Mouse (Mus musculus) R1 (cell line): ENCODE results near the gene Chchd3.

Experiments
- DNase-seq: peaks from one replicate; pipeline ENCODE4 v3.0.0-alpha.2; 2018; ENCODE audit warnings: low read depth, low spot score

Gene Chchd3

GRCm38 (mm10) chr6:32936365-32936764 lies 123.7 kb downstream of the Chchd3 start:
- DNase-seq: no peak

- peak; percentile 45 for DNase-seq
These were observed 124.5 kb downstream of the Chchd3 start for GRCm38 (mm10) chr6:32935576-32935975.

- no peak for DNase-seq
These were observed 128.8 kb downstream of the Chchd3 start for GRCm38 (mm10) chr6:32931106-32931770.

- no peak for DNase-seq
These were observed 137.7 kb downstream of the Chchd3 start for GRCm38 (mm10) chr6:32922391-32922790.

GRCm38 (mm10) chr6:32920091-32920490 lies 140.0 kb downstream of the Chchd3 start:
- DNase-seq: no peak

- DNase-seq: no peak
These were observed 149.4 kb downstream of the Chchd3 start for GRCm38 (mm10) chr6:32910692-32911091.

GRCm38 (mm10) chr6:32899061-32899460 lies 161.0 kb downstream of the Chchd3 start:
- no peak for DNase-seq

GRCm38 (mm10) chr6:32894100-32894499 lies 166.0 kb downstream of the Chchd3 start:
- DNase-seq: no peak

GRCm38 (mm10) chr6:32890726-32891125 lies 169.3 kb downstream of the Chchd3 start:
- DNase-seq: no peak

- no peak for DNase-seq
These were observed 171.0 kb downstream of the Chchd3 start for GRCm38 (mm10) chr6:32888894-32889529.

- no peak for DNase-seq
These were observed 181.5 kb downstream of the Chchd3 start for GRCm38 (mm10) chr6:32878586-32878985.

- DNase-seq: no peak
These were observed 185.9 kb downstream of the Chchd3 start for GRCm38 (mm10) chr6:32874176-32874575.

- no peak for DNase-seq
These were observed 187.3 kb downstream of the Chchd3 start for GRCm38 (mm10) chr6:32872805-32873204.

GRCm38 (mm10) chr6:32850960-32851359 lies 209.1 kb downstream of the Chchd3 start:
- no peak for DNase-seq

- no peak for DNase-seq
These were observed 211.1 kb downstream of the Chchd3 start for GRCm38 (mm10) chr6:32848974-32849373.

- DNase-seq: no peak
These were observed 214.6 kb downstream of the Chchd3 start for GRCm38 (mm10) chr6:32845463-32845862.

GRCm38 (mm10) chr6:32837939-32838301 lies 222.1 kb downstream of the Chchd3 start:
- DNase-seq: peak; percentile 31

GRCm38 (mm10) chr6:32837165-32837938 lies 222.7 kb downstream of the Chchd3 start:
- DNase-seq: peak; percentile 34

GRCm38 (mm10) chr6:32823856-32824620 lies 236.0 kb downstream of the Chchd3 start:
- DNase-seq: no peak

GRCm38 (mm10) chr6:32818961-32819360 lies 241.1 kb downstream of the Chchd3 start:
- DNase-seq: no peak

- no peak for DNase-seq
These were observed 251.3 kb downstream of the Chchd3 start for GRCm38 (mm10) chr6:32808796-32809195.

GRCm38 (mm10) chr6:32807771-32808170 lies 252.3 kb downstream of the Chchd3 start:
- no peak for DNase-seq
